Mouse (Mus musculus) lung, embryonic 14.5 days (tissue): ENCODE measurements at regions not wholly inside any gene's neighbourhood (a gene's known extent, or its start where the extent isn't known, plus 50 kb on each side); places are given as distances from the start of the nearest gene placed in this dataset.
A peak's percentile ranks its signal among the peaks of the same experiment; 100 is the strongest.

Experiments
- ATAC-seq: fragments of 200-750 bp; cut with Nextera tagmentation; 2 replicates; pipeline ENCODE4 v1.8.0; 2017; ENCODE audit warnings: mild to moderate bottlenecking, moderate TSS enrichment, moderate library complexity; ENCODE audit not compliant: insufficient read depth
- DNase-seq: peaks from one replicate; pipeline ENCODE4 v3.0.0-alpha.2; 2015
- H3K27ac ChIP-seq: fragments of 300-500 bp; sonication (generic); 2 replicates; pipeline ENCODE4 v1.5.1; 2014; ENCODE audit warnings: low read depth, mild to moderate bottlenecking, moderate library complexity
- H3K27me3 ChIP-seq: fragments of 300-500 bp; sonication (generic); 2 replicates; pipeline ENCODE4 v1.6.1; 2014; ENCODE audit warnings: low read length, control low read depth; ENCODE audit not compliant: insufficient read depth
- H3K36me3 ChIP-seq: fragments of 300-500 bp; sonication (generic); 2 replicates; pipeline ENCODE4 v1.6.1; 2014; ENCODE audit warnings: control low read depth; ENCODE audit not compliant: insufficient read depth
- H3K4me1 ChIP-seq: fragments of 300-500 bp; sonication (generic); 2 replicates; pipeline ENCODE4 v1.6.1; 2014; ENCODE audit warnings: antibody characterized with exemption, control low read depth; ENCODE audit not compliant: insufficient read depth
- H3K4me2 ChIP-seq: fragments of 300-500 bp; sonication (generic); 2 replicates; pipeline ENCODE4 v1.6.1; 2014; ENCODE audit warnings: mild to moderate bottlenecking
- H3K4me3 ChIP-seq: fragments of 300-500 bp; sonication (generic); 2 replicates; pipeline ENCODE4 v1.5.1; 2014; ENCODE audit warnings: low read depth, low read length
- H3K9ac ChIP-seq: fragments of 300-500 bp; sonication (generic); 2 replicates; pipeline ENCODE4 v1.6.1; 2014
- H3K9me3 ChIP-seq: fragments of 300-500 bp; sonication (generic); 2 replicates; pipeline ENCODE4 v1.6.1; 2016; ENCODE audit warnings: low read depth, low read length, control low read depth
- CTCF ChIP-seq: IDR thresholded peaks from 2 replicates; pipeline ENCODE4 v1.5.1; 2016; ENCODE audit warnings: antibody characterized with exemption, low read depth
- WGBS: fragments of 180-500 bp; shearing (Covaris S2); extraction: QIAGEN DNeasy Blood & Tissue Kit; methylation state at CpG from one replicate; pipeline ENCODE4 v1.1.7; 2014; 5-methylcytosine and 5-hydroxymethylcytosine counted together

- Histone ChIP-seq H3K4me3 (no peak overlapping the region), H3K9ac (no peak overlapping the region), H3K27ac (peak overlapping the region; percentile 64; the same call in 1 of the 2 replicates), H3K9me3 (no peaks in the 10 kb centered on the region), H3K27me3 (no peaks in the 10 kb centered on the region), H3K4me1 (peaks cover 25% of the 10 kb centered on the region), H3K36me3 (no peaks in the 10 kb centered on the region), H3K4me2 (peak overlapping the region; percentile 35; the same call in 1 of the 2 replicates)
- 41% methylated on average over 16 of the region's 16 CpGs for WGBS
- no peak for TF ChIP-seq CTCF
- DNase-seq = peak; percentile 78
- peak; percentile 71 for ATAC-seq
Measured at GRCm38 (mm10) chr5:148706323-148707120, 153.9 kb upstream of the Ubl3 start.

DNA sequence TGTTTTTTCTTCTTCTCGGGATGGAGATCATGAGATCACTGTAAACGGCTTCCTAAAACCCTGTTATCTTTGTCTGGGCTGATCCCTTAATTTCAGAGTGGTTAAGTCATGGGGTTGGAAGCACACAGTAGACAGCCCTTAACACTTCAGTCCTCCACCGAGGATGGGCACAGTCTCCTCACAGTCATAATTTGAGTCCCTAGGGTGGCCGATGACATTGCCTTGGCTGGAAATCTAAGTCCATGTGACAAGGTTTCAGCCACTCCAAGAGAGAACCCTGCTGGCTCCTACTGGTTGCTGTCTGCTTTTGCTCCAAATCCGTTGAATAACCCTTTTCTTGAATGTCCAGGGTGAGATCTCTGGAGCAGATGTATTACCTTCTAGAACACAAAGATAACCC, 152.2 kb upstream of the Ubl3 start:
- TF ChIP-seq CTCF = no peak
- H3K9me3 ChIP-seq = no peaks in the 10 kb centered on the region
- no peak overlapping the region for H3K4me2 ChIP-seq
- H3K4me3 ChIP-seq = no peak overlapping the region
- DNase-seq (no peak), ATAC-seq (no peak)
- H3K36me3 ChIP-seq = no peaks in the 10 kb centered on the region
- WGBS = 43% methylated on average over 5 of the region's 5 CpGs
- no peak overlapping the region for H3K27ac ChIP-seq
- H3K4me1 ChIP-seq = peaks cover 25% of the 10 kb centered on the region
- no peak overlapping the region for H3K9ac ChIP-seq
- H3K27me3 ChIP-seq = no peaks in the 10 kb centered on the region

- no peaks in the 10 kb centered on the region for H3K27me3 ChIP-seq
- no peak for TF ChIP-seq CTCF
- no peak for DNase-seq
- no peaks in the 10 kb centered on the region for H3K36me3 ChIP-seq
- 47% methylated on average over 8 of the region's 8 CpGs for WGBS
- H3K9ac ChIP-seq = no peak overlapping the region
- no peaks in the 10 kb centered on the region for H3K9me3 ChIP-seq
- ATAC-seq = no peak
- H3K27ac ChIP-seq = no peak overlapping the region
- H3K4me2 ChIP-seq = no peak overlapping the region
- H3K4me1 ChIP-seq = peaks cover 6% of the 10 kb centered on the region; the same call in 1 of the 2 replicates
- H3K4me3 ChIP-seq = no peak overlapping the region
Measured at GRCm38 (mm10) chr5:148701859-148702258, 149.3 kb upstream of the Ubl3 start.

- H3K9ac ChIP-seq = no peak overlapping the region
- no peak for DNase-seq
- H3K27me3 ChIP-seq = no peaks in the 10 kb centered on the region
- no peak overlapping the region for H3K27ac ChIP-seq
- no peak overlapping the region for H3K4me2 ChIP-seq
- peak; percentile 27; the same call in 1 of the 2 replicates for TF ChIP-seq CTCF
- H3K4me1 ChIP-seq = peaks cover 5% of the 10 kb centered on the region; the same call in 1 of the 2 replicates
- no peaks in the 10 kb centered on the region for H3K36me3 ChIP-seq
- no peak for ATAC-seq
- WGBS = 70% methylated on average over 7 of the region's 7 CpGs
- H3K9me3 ChIP-seq = no peaks in the 10 kb centered on the region
- H3K4me3 ChIP-seq = no peak overlapping the region
Measured at GRCm38 (mm10) chr5:148701001-148701400, 148.4 kb upstream of the Ubl3 start.

GRCm38 (mm10) chr5:148700240-148700639, 147.7 kb upstream of the Ubl3 start:
- H3K4me2 ChIP-seq = no peak overlapping the region
- no peaks in the 10 kb centered on the region for H3K36me3 ChIP-seq
- peaks cover 5% of the 10 kb centered on the region; the same call in 1 of the 2 replicates for H3K4me1 ChIP-seq
- 61% methylated on average over 5 of the region's 5 CpGs for WGBS
- no peak overlapping the region for H3K9ac ChIP-seq
- H3K4me3 ChIP-seq = no peak overlapping the region
- H3K27me3 ChIP-seq = no peaks in the 10 kb centered on the region
- ATAC-seq (no peak), DNase-seq (no peak)
- no peak overlapping the region for H3K27ac ChIP-seq
- TF ChIP-seq CTCF = no peak
- H3K9me3 ChIP-seq = no peaks in the 10 kb centered on the region

DNA sequence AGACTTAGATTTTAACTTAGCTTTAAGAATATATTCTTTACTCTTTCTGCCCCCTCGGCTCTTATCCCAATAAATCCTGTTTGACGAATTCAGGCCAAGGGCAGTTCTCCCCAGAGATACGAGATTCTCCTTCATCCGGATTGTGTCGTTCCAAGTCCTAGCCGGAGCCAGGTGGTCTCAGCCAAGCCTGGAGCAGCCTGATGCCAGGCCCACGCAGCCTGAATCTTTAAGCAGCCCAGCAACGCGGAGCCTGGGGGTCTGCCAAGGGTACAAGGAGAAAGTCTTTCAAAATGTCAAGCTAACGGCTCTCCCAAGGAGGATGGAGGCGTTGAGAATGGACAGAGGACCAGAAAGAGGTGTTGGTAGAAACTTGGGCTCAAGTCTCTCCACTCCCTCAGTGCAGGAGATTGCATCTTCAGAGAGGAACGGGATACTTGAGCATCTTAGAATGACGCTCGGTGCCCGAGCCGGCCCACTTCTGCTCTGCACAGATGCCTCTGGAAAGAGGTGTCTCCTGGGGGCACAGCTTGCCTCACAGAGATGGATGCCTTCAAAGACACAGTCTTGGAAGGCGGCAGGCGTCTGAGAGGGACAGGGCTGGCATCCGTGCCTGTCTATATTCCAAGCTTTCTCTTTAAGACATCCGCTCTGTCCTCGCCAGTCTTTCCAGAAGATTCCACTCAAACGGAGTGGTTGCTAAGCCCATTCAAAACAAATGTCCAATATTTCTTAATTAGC, 145.2 kb upstream of the Ubl3 start:
- Histone ChIP-seq H3K4me2 (no peak overlapping the region), H3K9me3 (no peaks in the 10 kb centered on the region), H3K27me3 (no peaks in the 10 kb centered on the region), H3K27ac (no peak overlapping the region), H3K4me1 (peaks cover 5% of the 10 kb centered on the region; the same call in 1 of the 2 replicates), H3K4me3 (no peak overlapping the region), H3K9ac (no peak overlapping the region), H3K36me3 (no peaks in the 10 kb centered on the region)
- ATAC-seq (no peak), DNase-seq (no peak)
- TF ChIP-seq CTCF = no peak
- 63% methylated on average over 22 of the region's 22 CpGs for WGBS

- H3K9me3 ChIP-seq = no peaks in the 10 kb centered on the region
- no peak for DNase-seq
- H3K27me3 ChIP-seq = no peaks in the 10 kb centered on the region
- no peak for ATAC-seq
- no peak for TF ChIP-seq CTCF
- no peak overlapping the region for H3K4me3 ChIP-seq
- WGBS = 83% methylated on average over 7 of the region's 7 CpGs
- H3K4me1 ChIP-seq = peaks cover 12% of the 10 kb centered on the region; the same call in 1 of the 2 replicates
- no peak overlapping the region for H3K9ac ChIP-seq
- H3K4me2 ChIP-seq = no peak overlapping the region
- H3K27ac ChIP-seq = no peak overlapping the region
- H3K36me3 ChIP-seq = no peaks in the 10 kb centered on the region
Measured at GRCm38 (mm10) chr5:148694352-148694751, 141.8 kb upstream of the Ubl3 start.
